Mouse (Mus musculus) forebrain, embryonic 10.5 days (tissue): Measurements from ENCODE around the gene Rab15. TPM values are rescaled to one million over a fixed set of nuclear protein-coding genes. Genes with fewer than 3 reads are reported as not detected.
"Not testable (repeated sequence)": the region's sequence is repeated elsewhere in the genome, so short reads cannot be mapped to it uniquely, and the experiment has no call there.

Source experiments
- DNase-seq: peaks from one replicate; pipeline ENCODE4 v3.0.0-alpha.2; 2017; ENCODE audit warnings: low spot score; ENCODE audit errors: extremely low spot score
- H3K27ac ChIP-seq: fragments of 300-500 bp; sonication (generic); 2 replicates; pipeline ENCODE4 v1.5.1; 2016; ENCODE audit warnings: mild to moderate bottlenecking
- H3K27me3 ChIP-seq: fragments of 300-500 bp; sonication (generic); 2 replicates; pipeline ENCODE4 v1.6.1; 2016; ENCODE audit warnings: mild to moderate bottlenecking; ENCODE audit not compliant: poor library complexity, severe bottlenecking
- H3K36me3 ChIP-seq: fragments of 300-500 bp; sonication (generic); replicated peaks from 2 replicates; pipeline ENCODE4 v1.6.1; 2016; ENCODE audit warnings: mild to moderate bottlenecking, moderate library complexity
- H3K4me1 ChIP-seq: fragments of 300-500 bp; sonication (generic); 2 replicates; pipeline ENCODE4 v1.6.1; 2016
- H3K4me3 ChIP-seq: fragments of 300-500 bp; sonication (generic); 2 replicates; pipeline ENCODE4 v1.5.1; 2016; ENCODE audit warnings: mild to moderate bottlenecking, moderate library complexity
- H3K9me3 ChIP-seq: fragments of 300-500 bp; sonication (generic); 2 replicates; pipeline ENCODE4 v1.6.1; 2016; ENCODE audit warnings: mild to moderate bottlenecking, moderate library complexity
- WGBS: fragments of 180-500 bp; shearing (Covaris S2); methylation state at CpG from one replicate; pipeline ENCODE4 v1.1.7; 2016; 5-methylcytosine and 5-hydroxymethylcytosine counted together
- polyA plus RNA-seq: library from polyadenylated mRNA; unstranded; fragments of >200 nt; fragmentation: Nextera tagmentation; extraction: Ambion mirVana; gene quantifications from 2 replicates; pipeline ENCODE4 v1.2.1, GENCODE M21; 2016

The Rab15 gene
- polyA plus RNA-seq, 1 experiment from 2014 or later = 9.2 TPM

DNA sequence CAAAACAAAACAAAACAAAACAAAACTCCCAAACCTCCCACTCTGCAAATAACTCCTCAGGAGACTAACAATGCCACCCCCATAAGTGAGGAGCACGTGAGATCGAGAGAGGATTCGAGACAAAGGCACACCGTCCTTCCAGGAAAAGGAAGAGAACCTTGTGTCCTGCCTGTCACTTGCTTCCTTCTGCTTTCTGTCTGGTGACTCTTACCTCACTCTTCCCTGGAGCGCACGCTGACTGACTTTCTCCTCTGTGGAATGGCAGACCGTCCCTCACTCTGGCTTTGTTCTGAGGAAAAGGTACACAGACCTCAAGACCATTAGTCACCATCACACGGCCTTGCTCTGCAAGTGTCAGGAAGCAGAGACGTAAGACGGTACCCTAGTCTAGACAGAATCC, 9.2 kb downstream of the Rab15 start:
- H3K9me3 ChIP-seq = no peaks in the 10 kb centered on the region
- 84% methylated on average over 10 of the region's 10 CpGs for WGBS
- DNase-seq = no peak
- H3K27ac ChIP-seq = no peak overlapping the region
- H3K27me3 ChIP-seq = peaks cover 14% of the 10 kb centered on the region
- H3K4me1 ChIP-seq = peaks cover 21% of the 10 kb centered on the region
- no peak overlapping the region for H3K4me3 ChIP-seq
- H3K36me3 ChIP-seq = no peaks in the 10 kb centered on the region

DNA sequence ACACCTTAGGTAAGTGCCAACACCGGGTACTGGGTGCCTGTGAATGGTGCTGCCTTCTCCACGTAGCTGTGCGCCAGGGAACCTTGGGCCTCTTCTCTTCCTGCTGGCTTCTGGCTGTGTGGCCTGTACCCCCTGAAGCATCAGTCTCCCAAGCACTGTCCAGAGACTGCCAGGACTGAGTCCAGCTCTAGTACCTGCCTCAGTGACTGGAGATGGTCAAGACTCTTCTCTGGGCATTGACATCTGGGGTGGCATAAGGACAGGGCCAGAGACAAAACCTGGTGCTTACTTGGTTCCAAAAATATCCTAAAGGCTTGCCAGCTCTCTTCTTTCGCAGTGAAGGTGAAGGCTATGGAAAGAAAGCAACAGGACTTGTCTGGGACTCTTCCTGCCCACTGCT, 11.7 kb downstream of the Rab15 start:
- 87% methylated on average over 4 of the region's 4 CpGs for WGBS
- Histone ChIP-seq H3K4me1 (no peaks in the 10 kb centered on the region), H3K9me3 (no peaks in the 10 kb centered on the region), H3K4me3 (no peak overlapping the region), H3K27ac (no peak overlapping the region), H3K27me3 (peaks cover under 1% of the 10 kb centered on the region; the same call in 1 of the 2 replicates), H3K36me3 (no peaks in the 10 kb centered on the region)
- no peak for DNase-seq

DNA sequence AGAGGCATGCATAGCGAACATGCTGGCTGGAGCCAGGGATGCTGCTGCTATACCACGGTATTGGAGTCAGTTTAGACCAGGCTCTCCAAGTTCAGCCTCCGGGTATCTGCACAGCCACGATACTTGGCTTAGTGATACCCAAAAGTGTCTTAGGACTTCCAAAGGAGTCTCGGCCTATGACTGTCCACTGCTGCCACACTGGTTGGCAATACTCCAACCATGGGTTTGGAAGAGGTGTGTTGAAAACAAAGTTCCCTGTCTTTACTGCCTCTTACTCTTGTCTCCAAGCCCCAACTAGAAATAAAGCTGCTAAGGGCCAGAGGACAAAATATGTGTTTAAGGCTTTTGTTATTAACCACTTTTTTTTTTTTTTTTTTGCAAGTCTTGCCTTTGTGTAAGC, 12.2 kb downstream of the Rab15 start:
- no peak for DNase-seq
- H3K4me1 ChIP-seq = no peaks in the 10 kb centered on the region
- 91% methylated on average over 5 of the region's 5 CpGs for WGBS
- H3K27ac ChIP-seq = no peak overlapping the region
- no peaks in the 10 kb centered on the region for H3K36me3 ChIP-seq
- H3K27me3 ChIP-seq = no peaks in the 10 kb centered on the region
- no peak overlapping the region for H3K4me3 ChIP-seq
- no peaks in the 10 kb centered on the region for H3K9me3 ChIP-seq

DNA sequence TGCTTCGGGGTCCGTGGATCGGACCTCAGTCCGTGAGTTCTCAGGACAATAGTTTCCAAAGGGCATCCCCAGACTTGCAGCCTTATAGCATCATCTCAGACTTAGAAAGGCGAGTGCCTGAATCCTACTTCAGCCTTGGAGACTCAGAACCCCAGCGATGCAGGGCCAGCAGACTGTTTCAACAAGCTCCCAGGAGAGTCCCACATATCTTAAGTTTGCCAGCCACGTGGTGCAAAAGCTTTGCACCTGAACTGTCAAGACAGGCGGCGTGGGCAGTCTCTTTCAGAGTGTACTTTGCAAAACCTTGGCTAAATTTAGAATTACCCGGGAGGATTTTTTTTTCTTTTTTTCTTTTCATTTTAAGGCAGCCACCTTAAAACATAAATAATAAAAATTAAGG, 14.9 kb downstream of the Rab15 start:
- no peak for DNase-seq
- 81% methylated on average over 10 of the region's 10 CpGs for WGBS
- no peaks in the 10 kb centered on the region for H3K4me1 ChIP-seq
- H3K36me3 ChIP-seq = no peaks in the 10 kb centered on the region
- no peak overlapping the region for H3K4me3 ChIP-seq
- H3K27me3 ChIP-seq = no peaks in the 10 kb centered on the region
- H3K27ac ChIP-seq = no peak overlapping the region
- no peaks in the 10 kb centered on the region for H3K9me3 ChIP-seq

DNA sequence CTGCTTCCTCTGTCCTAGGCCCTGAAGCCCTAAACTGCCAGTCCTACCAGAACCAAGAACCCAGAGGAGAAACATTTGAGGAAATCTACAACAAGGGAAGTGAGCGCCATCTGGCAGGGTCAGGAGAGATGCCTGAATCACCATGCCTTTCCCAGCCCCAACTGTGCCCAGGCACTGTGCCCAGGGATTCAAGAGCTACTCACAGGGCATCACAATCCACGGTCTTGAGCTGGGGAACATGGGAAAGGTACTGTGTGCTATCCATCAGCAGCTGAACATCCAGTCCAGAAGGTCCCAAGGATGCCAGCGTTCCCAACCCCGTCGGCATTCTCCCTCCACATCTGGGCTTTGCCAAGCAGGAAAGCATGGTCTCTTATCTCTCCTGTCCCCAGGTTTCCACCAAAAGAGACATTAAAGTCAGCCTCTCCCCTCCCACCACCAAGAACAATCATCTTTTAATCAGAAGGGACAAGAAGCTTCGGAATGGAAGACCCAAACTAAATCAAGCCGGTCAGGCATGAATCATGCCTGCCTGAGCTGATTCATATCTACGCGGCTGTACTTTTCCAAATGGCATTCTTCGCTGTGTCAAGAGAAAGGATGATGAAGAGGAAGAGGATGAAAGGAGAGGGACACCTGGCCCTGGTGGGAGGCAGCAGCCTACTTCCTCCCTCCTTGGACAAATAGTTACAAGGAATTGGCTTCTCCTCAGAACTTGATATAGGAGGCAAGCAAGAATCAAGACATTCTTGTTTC, 17.5 kb downstream of the Rab15 start:
- no peaks in the 10 kb centered on the region for H3K27me3 ChIP-seq
- no peak overlapping the region for H3K4me3 ChIP-seq
- H3K9me3 ChIP-seq = no peaks in the 10 kb centered on the region
- 90% methylated on average over 10 of the region's 10 CpGs for WGBS
- no peaks in the 10 kb centered on the region for H3K4me1 ChIP-seq
- H3K36me3 ChIP-seq = no peaks in the 10 kb centered on the region
- DNase-seq = no peak
- no peak overlapping the region for H3K27ac ChIP-seq

DNA sequence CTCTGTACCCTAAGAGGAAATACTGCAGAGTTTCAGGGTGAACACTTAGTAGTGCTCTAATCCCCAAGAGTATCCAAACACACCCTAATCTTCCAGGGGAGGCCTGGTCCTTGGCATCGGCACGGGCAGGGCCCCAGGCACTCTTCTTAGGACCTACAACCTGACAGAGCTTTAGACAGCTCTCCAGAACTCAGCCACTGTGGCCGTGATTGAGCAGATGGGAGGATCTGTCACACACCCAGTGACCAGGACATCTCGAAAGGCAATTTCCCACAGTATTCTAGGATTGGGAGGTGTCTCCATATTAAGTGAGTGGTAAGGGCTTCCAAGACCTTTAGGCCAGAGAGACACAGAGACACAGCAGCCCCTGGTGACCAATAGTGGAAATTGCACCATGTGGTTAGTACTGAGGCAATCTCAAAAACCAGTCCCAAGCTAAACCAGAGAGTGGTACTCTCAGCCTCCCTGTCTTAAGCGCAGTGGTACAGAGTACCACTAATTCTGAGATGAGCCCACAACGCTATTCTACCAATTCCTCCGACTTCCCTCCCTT, 18.9 kb downstream of the Rab15 start:
- Histone ChIP-seq H3K36me3 (no peaks in the 10 kb centered on the region), H3K27me3 (no peaks in the 10 kb centered on the region), H3K4me1 (peaks cover 6% of the 10 kb centered on the region), H3K4me3 (no peak overlapping the region), H3K9me3 (no peaks in the 10 kb centered on the region), H3K27ac (no peak overlapping the region)
- 61% methylated on average over 7 of the region's 7 CpGs for WGBS
- peak; percentile 41 for DNase-seq

DNA sequence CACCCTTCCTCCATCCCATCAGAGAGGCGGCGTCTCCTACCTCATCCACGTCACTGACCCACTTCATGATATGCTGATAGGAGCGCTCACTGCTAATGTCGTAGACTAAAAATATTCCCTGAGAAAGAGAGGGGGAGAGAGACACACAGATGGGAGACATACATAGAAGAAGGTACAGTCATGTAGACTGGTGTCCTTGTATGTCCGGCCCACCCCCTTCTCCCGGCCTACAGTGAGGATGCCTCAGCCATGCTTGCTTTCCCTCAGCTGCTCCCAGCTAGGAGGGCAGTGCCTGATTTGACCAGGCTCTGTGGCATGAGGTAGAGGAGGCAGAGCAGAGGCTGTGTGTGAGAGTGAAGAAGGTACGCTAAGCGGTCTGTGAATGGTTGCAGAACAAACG, 19.7 kb downstream of the Rab15 start:
- no peaks in the 10 kb centered on the region for H3K9me3 ChIP-seq
- no peak overlapping the region for H3K4me3 ChIP-seq
- peaks cover 14% of the 10 kb centered on the region for H3K4me1 ChIP-seq
- H3K27me3 ChIP-seq = no peaks in the 10 kb centered on the region
- H3K27ac ChIP-seq = no peak overlapping the region
- no peaks in the 10 kb centered on the region for H3K36me3 ChIP-seq
- no peak for DNase-seq
- 91% methylated on average over 10 of the region's 10 CpGs for WGBS

DNA sequence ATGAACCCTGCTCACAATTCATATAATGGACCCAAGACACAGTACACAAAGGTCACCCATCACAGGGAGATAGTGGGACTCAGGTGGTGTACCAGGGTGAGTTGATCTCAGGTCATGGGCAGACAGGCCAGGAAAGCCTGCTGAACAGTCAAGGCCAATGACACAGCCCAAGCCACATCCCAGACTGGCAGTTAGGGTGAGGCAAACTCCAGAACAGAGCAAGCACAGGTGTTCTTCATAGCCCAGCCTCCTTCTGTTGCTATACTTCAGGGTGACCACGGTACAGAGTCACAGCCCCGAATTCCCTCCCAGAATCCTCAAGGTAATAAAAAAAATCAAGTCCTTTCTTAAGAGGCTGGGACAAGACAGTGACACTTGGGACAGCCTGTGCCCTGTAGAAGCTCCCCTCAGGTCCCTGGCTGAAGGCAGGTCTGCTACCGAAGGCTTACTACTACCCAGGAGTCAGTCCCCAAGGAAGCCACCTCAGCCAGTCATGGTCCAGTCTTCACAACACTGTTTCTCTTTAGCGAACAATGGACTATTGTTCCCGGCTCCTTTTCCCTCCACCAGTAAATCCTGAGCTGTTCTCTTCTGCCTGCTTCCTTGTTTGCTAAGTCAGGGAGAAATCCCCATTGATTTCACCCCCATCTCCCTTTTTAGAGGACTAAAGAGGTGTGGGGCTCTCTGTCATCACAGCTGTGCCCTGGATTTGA, 24.5 kb downstream of the Rab15 start:
- Histone ChIP-seq H3K27ac (no peak overlapping the region), H3K4me1 (peaks cover 14% of the 10 kb centered on the region)
- WGBS = 46% methylated on average over 5 of the region's 5 CpGs

DNA sequence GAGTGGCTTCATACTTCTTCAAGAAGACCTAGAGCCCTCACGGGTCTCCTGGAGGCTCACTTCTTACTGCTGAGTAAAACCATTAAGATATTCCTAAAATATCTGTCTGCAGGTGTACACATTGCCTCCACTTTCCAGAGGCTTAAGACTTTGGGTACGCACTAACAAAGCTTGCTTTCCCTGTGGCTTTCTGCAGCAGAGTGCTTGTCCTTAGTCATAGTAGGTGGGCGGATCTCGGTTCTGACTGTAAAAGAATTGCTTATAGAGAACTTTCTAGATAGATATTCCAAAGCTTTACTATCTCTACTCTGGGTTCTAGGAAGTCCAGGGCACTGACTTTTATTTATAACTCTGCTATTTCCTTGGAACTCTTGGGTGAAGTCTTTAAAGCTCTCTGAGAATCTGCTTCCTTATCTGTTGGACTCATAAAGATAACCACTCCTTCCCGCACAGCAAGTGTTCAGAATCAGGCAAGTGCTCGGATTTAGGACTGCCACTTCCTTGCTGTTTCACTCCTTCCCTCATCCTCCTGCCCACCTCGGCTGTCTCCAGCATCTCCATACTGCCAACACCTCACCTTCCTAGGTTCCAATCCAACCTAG, 25.7 kb downstream of the Rab15 start:
- Histone ChIP-seq H3K9me3 (no peaks in the 10 kb centered on the region), H3K4me1 (peaks cover 14% of the 10 kb centered on the region), H3K36me3 (no peaks in the 10 kb centered on the region), H3K27me3 (no peaks in the 10 kb centered on the region), H3K27ac (no peak overlapping the region), H3K4me3 (no peak overlapping the region)
- 86% methylated on average over 7 of the region's 7 CpGs for WGBS
- DNase-seq = no peak

More for the DNA sequence above, 24.5 kb downstream of the Rab15 start:
- Histone ChIP-seq H3K9me3 (no peaks in the 10 kb centered on the region), H3K36me3 (no peaks in the 10 kb centered on the region), H3K27me3 (no peaks in the 10 kb centered on the region), H3K4me3 (no peak overlapping the region)
- DNase-seq = no peak

DNA sequence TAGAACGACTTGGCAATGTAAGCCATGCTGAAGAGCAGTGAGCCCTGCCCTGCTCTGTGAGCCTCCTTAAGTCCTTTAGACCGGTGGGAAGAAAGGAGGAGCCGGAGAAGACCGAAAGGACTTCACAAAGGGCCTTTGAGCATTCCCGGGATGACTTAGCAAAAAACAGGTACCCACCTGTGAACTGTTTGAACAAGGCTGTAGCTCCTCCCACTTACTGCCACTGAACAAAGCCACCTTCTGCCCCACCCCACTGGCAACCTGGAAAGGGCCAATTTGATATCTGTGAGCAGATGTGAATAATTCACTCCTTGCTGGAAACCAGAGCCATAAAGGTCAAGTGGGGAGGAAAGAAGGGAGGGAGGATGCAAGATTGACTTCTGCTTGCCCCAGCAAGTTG, 27.4 kb downstream of the Rab15 start, which contains the start of gene Gpx2:
Gpx2 (minus strand) TSS at position 205 of the 400 bp plus-strand sequence.
- H3K27me3 ChIP-seq = no peaks in the 10 kb centered on the region
- WGBS = 75% methylated on average over 5 of the region's 5 CpGs
- peaks cover 14% of the 10 kb centered on the region for H3K4me1 ChIP-seq

DNA sequence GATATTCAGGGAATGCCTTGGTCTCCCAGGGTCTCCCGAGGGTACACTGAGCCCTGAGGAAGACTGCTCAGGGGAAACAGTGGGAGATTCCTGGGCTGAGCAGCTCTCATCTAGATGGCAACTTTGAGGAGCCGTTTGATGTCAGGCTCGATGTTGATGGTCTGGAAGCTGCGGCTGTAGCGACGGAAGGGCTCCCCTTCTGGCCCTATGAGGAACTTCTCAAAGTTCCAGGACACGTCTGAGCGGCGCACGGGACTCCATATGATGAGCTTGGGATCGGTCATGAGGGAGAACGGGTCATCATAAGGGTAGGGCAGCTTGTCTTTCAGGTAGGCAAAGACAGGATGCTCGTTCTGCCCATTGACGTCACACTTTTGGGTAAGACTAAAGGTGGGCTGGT, 30.2 kb downstream of the Rab15 start:
- not testable (repeated sequence) for H3K36me3 ChIP-seq, DNase-seq, H3K9me3 ChIP-seq, H3K4me1 ChIP-seq, H3K27me3 ChIP-seq, H3K4me3 ChIP-seq, H3K27ac ChIP-seq
- 48% methylated on average over 14 of the region's 14 CpGs for WGBS

More for the DNA sequence above, 27.4 kb downstream of the Rab15 start, which contains the start of gene Gpx2:
- H3K4me3 ChIP-seq = no peak within 1 kb of the TSS
- H3K9me3 ChIP-seq = no peaks in the 10 kb centered on the region
- DNase-seq = no peak
- H3K36me3 ChIP-seq = no peaks in the 10 kb centered on the region
- H3K27ac ChIP-seq = no peak within 1 kb of the TSS

DNA sequence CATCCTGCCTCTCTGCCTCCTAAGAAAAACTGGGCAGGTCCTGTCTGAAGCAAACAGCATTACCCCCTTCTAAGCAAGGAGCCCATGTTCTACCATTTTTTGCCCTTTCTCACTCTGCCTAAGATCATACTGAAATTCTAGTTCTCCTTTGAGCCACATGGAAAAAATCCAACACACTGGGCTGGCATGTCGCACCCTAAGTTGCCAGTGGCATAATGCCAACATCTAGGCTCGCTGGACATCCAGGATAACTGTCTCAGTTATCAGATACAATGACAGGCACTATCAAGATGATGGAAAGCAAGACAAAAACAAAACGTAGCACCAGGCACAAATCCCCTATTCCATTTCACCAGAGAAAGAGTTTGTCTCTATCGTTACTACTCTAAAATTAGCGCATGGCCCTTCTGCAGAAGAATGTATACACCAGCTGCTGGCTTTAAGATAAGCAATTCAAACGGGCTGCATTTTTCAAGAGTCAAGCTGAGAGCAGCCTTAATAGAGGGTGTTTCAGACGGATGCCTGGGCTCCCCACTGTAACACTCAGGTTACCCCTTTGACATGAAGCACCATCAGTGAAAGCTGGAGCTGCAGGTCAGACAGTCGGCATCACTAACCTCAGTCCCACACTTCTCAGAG, 32.1 kb downstream of the Rab15 start:
- Histone ChIP-seq H3K9me3 (no peaks in the 10 kb centered on the region), H3K27me3 (no peaks in the 10 kb centered on the region), H3K27ac (no peak overlapping the region), H3K36me3 (no peaks in the 10 kb centered on the region), H3K4me3 (no peak overlapping the region), H3K4me1 (no peaks in the 10 kb centered on the region)
- no peak for DNase-seq
- WGBS = 79% methylated on average over 8 of the region's 8 CpGs
